Mouse (Mus musculus) c-Kit-positive CD71-positive TER-119-positive erythroid progenitor cells, embryonic 14.5 days (primary cell): ENCODE results near the gene Sgtb.

ENCODE experiments used
- DNase-seq: peaks from one replicate; pipeline ENCODE4 v3.0.0-alpha.2; 2013; ENCODE audit warnings: low spot score

Gene Sgtb

GRCm38 (mm10) chr13:104109288-104109815, at the start of gene Sgtb, which contains the start of gene Nln:
Gene Sgtb (plus strand): TSS chr13:104109741.
Gene Nln (minus strand): TSS chr13:104109614.
- peak; percentile 79 for DNase-seq

- no peak for DNase-seq
Measured at GRCm38 (mm10) chr13:104060231-104060630, 49.3 kb upstream of the Sgtb start.

GRCm38 (mm10) chr13:104061975-104062750, 47.4 kb upstream of the Sgtb start:
- no peak for DNase-seq

- no peak for DNase-seq
Measured at GRCm38 (mm10) chr13:104063061-104063460, 46.5 kb upstream of the Sgtb start.

- no peak for DNase-seq
Measured at GRCm38 (mm10) chr13:104065649-104066347, 43.7 kb upstream of the Sgtb start.

DNA sequence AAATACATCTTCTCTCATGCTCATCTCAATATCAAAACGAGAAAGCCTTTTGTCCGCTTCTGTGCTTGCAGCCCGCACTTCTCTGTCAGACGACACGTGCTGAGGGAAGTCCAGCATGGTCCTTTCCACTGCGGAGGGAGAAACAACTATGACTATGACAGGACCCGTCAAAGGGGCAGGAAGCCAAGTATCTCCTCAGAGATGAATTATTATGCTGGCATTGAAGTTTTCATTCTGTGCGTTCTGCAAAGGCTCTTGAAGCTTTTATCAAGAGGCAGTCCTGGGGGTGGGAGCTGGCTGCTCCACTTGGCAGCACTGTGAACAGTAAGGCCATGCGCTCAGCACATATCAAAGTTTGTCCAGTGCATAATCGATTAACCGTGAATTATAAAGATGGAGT, 40.3 kb upstream of the Sgtb start:
- DNase-seq, result no peak

DNA sequence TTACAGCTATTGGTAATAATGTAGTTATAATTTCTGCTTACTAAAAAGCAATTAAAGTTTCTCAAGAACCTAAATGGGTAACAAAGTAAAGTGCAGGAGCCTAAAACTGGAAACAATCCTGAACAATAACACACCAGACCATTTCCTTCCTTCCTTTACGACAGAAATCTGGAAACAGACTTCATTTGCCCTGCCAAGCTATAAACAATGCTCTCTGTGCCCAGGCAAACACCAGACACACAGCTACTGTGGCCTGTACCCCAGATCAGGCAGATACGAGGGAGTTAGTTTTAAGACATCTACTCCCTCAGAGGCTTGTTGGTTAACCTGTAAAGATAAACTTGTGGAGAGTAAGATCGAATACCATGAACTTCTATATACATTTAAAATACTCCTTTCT, 38.8 kb upstream of the Sgtb start:
- no peak for DNase-seq

GRCm38 (mm10) chr13:104072351-104072750, 37.2 kb upstream of the Sgtb start:
- no peak for DNase-seq

DNA sequence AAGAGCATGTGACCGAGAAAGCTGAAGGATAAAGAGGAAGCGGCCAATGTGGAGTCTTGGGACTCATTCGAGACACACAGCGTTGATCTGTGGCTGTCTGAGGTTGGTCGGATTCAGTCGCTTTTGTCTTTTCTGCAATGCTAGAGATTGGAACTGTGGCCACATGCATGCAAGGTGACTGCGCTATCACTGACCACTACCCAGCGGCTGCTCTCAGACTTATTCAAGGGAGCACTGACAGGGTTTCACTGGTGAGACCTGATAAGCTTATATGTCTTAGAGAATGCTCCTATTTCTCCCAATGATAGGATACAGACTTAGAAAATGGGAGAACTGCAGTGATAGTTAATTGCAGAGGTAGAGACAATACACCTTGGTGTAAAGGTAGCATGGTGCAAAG, 35.3 kb upstream of the Sgtb start:
- no peak for DNase-seq

DNA sequence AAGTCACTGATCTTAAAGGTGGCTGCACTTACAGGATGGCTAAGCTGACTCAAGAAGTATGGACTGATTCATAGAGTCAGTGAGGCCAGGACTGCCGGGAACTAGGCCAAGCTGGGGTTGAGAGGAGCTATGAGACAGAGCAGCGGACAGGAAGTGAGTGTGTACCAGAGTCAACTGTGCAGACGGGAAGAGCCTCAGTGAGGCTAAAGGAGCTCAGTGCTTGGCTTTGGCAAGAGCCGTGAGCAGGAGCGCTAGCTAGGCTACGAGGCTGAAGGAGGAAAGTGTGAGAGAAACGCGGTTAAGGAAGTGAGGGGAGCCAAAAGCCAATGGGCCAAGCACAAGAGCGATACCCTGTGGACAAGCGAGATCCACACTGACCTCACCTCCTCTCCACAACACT, 34.8 kb upstream of the Sgtb start:
- DNase-seq, result no peak

GRCm38 (mm10) chr13:104076993-104077392, 32.5 kb upstream of the Sgtb start:
- no peak for DNase-seq

- no peak for DNase-seq
Measured at GRCm38 (mm10) chr13:104082504-104082903, 27.0 kb upstream of the Sgtb start.

DNA sequence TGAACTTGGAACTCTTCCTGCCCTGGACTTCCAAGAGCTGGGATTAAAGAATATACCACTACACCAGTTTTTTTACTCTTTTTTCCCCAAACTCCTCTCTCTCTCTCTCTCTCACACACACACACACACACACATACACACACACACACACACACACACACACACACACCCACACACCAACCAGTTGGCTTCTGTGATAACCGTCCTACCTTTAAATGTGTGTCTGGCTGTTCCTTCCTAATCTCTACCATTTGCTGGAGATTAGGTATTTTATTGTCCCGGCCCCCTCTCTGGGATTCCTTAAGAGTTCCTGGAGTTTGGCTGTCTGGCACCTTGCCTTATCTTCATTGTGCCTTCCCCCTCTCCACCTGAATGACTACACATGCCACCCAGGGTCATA, 24.9 kb upstream of the Sgtb start:
- no peak for DNase-seq

DNA sequence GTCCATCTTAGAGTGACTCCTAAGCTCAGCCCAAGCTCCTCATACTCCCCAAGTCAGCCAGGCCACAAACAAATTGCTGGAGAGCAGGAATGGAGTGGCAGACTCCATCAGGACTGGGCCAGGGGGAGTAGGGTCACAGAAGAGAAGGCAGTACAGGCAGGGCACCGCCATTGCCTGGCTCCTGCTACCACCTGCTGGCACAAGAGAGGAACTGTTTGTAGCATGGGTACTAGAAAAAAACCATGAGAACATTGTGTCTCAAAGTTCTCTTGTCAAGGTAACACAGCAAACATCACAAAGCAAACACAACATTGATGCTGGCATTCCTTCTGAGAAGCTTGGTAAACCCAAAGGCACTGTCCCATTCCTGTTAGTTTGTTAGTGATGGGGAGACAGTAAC, 20.2 kb upstream of the Sgtb start:
- DNase-seq, result peak; percentile 24

DNA sequence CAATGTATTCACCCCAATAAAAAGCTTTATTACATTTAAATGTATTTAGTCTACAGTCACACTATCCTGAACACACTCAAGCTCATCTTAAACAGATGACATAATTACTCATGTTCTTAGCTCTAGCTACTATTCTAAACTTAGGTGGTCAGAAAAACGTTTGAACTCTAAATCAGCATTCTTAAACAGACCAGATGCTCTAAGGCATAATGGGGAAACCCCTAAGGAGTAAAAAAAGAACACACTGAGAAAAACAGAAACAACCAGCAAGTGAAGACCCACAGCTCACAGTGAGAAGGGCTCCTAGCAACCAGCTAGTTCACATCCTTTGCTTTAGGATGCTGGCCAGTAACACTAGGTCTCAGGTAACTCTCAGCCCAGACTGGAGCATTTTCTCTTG, 17.8 kb upstream of the Sgtb start:
- no peak for DNase-seq

DNA sequence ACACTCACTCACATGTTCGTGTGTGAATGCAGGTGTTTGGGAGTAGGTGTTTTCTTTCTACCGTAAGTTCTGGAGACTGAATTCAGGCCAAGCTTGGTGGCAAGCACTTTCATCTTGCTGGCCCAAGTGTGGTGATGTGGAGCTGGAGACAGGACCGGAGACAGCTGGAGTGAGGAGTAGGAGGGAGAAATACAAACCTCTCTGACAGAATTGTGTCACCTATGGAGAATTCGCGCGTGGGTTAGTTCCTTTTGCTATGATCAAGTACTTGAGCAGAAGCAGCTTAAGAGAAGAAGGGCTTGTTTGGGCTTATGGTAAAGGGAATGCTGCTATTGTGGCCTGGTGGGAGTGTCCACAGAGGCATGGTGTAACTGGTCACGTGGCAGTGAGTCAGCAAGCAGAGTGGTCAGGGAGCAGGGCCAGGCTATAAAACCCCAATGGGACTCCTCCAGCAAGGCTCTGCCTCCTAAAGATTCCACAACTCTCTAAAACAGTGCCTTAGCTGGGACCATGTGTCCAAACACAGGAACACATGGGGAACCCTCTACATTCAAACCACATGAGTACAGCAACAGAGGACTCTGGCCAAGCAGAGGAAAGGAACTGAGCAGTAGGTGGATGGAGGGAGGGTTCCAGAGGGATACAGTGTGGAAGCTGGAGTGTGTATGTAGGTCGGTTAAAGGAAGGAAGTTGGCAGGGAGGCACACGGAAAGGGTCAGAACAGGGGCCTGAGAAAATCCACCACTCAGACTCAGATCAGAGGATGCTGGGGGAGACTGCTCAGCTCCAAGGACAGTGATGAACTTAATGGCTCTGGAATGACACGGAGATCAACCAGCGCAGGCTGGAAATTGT, 14.8 kb upstream of the Sgtb start:
- no peak for DNase-seq

GRCm38 (mm10) chr13:104095955-104096354, 13.6 kb upstream of the Sgtb start:
- DNase-seq, result no peak

- no peak for DNase-seq
Measured at GRCm38 (mm10) chr13:104097190-104097589, 12.4 kb upstream of the Sgtb start.

DNA sequence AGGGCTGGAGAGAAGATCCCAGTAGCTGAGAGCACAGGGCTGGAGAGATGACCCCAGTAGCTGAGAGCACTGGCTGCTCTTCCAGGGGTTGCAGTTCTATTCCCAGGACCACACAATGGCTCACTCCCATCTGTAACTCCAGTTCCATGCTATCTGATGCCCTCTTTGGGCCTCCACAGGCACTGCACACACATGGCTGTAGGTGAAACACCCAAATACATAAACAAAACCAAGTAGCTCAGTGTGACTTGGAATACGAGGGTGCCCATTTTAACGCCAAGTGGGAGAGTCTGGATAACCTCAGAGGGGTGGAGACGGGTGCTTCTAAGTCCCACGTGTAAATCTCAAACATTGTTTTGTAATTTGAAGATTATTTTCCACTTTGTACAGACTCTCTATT, 9.1 kb upstream of the Sgtb start:
- DNase-seq, result no peak

GRCm38 (mm10) chr13:104101606-104102235, 7.8 kb upstream of the Sgtb start:
- no peak for DNase-seq

- peak; percentile 29 for DNase-seq
Measured at GRCm38 (mm10) chr13:104108651-104109287, 772 bp upstream of the Sgtb start.
